Comparison of ENCODE assay signal across 19 mouse cellular contexts in the genomic region with DNA sequence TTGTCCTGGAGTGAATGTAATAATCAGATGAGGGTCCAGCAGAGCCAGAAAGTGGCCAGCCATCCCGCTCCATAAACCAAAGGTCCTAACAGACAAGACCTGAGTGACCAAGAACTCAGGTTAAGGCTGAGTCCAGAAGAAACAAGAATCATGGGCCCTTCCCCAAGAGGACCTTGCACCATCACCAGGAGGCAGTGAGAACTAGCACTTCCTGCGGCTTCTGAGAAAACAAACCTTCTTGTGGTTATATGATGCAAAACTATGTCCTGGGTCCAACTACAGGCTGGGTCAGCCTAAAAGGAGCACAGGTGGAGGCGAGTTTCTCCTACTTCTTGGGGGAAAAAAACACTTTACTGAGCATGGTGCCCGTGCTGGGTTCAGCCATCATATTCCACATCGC.
"Had no signal": no experiment of that assay in that cellular context is flagged by ENCODE, and none has a peak within 500 bp of the region (broad histone marks: within the 10 kb centered on the region; RNA-seq: fewer than 3 reads in every experiment).

No protein-coding gene starts in this region.

- H3K4me3 ChIP-seq: kidney, embryonic 15.5 days; limb, embryonic 12.5 days; limb, embryonic 15.5 days; liver, embryonic 12.5 days; liver, embryonic 15.5 days; megakaryocyte, embryonic 14.5 days; neural tube, embryonic 13.5 days had no signal

- H3K4me1 ChIP-seq: kidney, embryonic 15.5 days; limb, embryonic 12.5 days; limb, embryonic 15.5 days; liver, embryonic 12.5 days; liver, embryonic 15.5 days; megakaryocyte, embryonic 14.5 days had no signal

- H3K9me3 ChIP-seq: kidney, embryonic 15.5 days; limb, embryonic 12.5 days; limb, embryonic 15.5 days; liver, embryonic 12.5 days; liver, embryonic 15.5 days; megakaryocyte, embryonic 14.5 days; neural tube, embryonic 13.5 days had no signal

- H3K27me3 ChIP-seq: kidney, embryonic 15.5 days; limb, embryonic 12.5 days; limb, embryonic 15.5 days; liver, embryonic 12.5 days; liver, embryonic 15.5 days; neural tube, embryonic 13.5 days had no signal

- ATAC-seq: liver, embryonic 12.5 days had no signal

- H3K9ac ChIP-seq: kidney, embryonic 15.5 days; limb, embryonic 12.5 days; limb, embryonic 15.5 days; liver, embryonic 12.5 days; liver, embryonic 15.5 days; neural tube, embryonic 13.5 days had no signal

- H3K27ac ChIP-seq: kidney, embryonic 15.5 days; limb, embryonic 12.5 days; limb, embryonic 15.5 days; liver, embryonic 12.5 days; liver, embryonic 15.5 days; neural tube, embryonic 13.5 days had no signal

- H3K4me2 ChIP-seq: kidney, embryonic 15.5 days; limb, embryonic 12.5 days; limb, embryonic 15.5 days; liver, embryonic 12.5 days; liver, embryonic 15.5 days; midbrain, embryonic 11.5 days; neural tube, embryonic 13.5 days had no signal

- DNase-seq: kidney, adult 11 months; kidney, adult 8-10 months; kidney, postnatal 14 days; kidney, postnatal 4 days; left cerebral cortex, postnatal 4 days; lung, adult 2 months; lung, postnatal 14 days; lung, postnatal 4 days; midbrain, embryonic 14.5 days; thymus, adult 18-20 months; thymus, postnatal 4 days had no signal

- H3K36me3 ChIP-seq: kidney, embryonic 15.5 days; limb, embryonic 12.5 days; limb, embryonic 15.5 days; liver, embryonic 12.5 days; liver, embryonic 15.5 days had no signal
